Mouse (Mus musculus) brain, embryonic 14.5 days (tissue): ENCODE results near the gene Ppfibp1. TPM values are rescaled to one million over a fixed set of nuclear protein-coding genes. Genes with fewer than 3 reads are reported as not detected.

Experiments used
- DNase-seq: peaks from one replicate; pipeline ENCODE4 v3.0.0-alpha.2; 2011; ENCODE audit warnings: low read depth
- CTCF ChIP-seq: fragments of 200-500 bp; IDR thresholded peaks from 2 replicates; pipeline ENCODE4 v1.5.1; 2012; ENCODE audit warnings: inconsistent platforms, mild to moderate bottlenecking, moderate library complexity, borderline replicate concordance; ENCODE audit not compliant: insufficient read depth, insufficient read length; ENCODE audit errors: extremely low read depth
- POLR2A ChIP-seq: fragments of 200-500 bp; IDR thresholded peaks from 2 replicates; pipeline ENCODE4 v1.6.1; 2012; ENCODE audit warnings: mild to moderate bottlenecking, inconsistent platforms, borderline replicate concordance; ENCODE audit not compliant: poor library complexity, insufficient read depth, insufficient read length, severe bottlenecking; ENCODE audit errors: extremely low read depth
- polyA plus RNA-seq: library from polyadenylated mRNA; depleted of rRNA; stranded (reverse); fragments of >200 nt; gene quantifications from 2 replicates; pipeline ENCODE4 v1.2.3, GENCODE M21; 2012

The Ppfibp1 gene
- polyA plus RNA-seq, 1 experiment, result 15.1 TPM

- DNase-seq, result no peak
- no peak for TF ChIP-seq POLR2A
Measured at GRCm38 (mm10) chr6:146984569-146984968, 96.3 kb downstream of the Ppfibp1 start.

GRCm38 (mm10) chr6:146994236-146994635 lies 105.9 kb downstream of the Ppfibp1 start:
- peak; percentile 71 for DNase-seq
- TF ChIP-seq POLR2A, result no peak
- TF ChIP-seq CTCF, result peak; percentile 69; the same call in 1 of the 2 replicates

GRCm38 (mm10) chr6:146995391-146995790 lies 107.1 kb downstream of the Ppfibp1 start:
- TF ChIP-seq CTCF (no peak), POLR2A (no peak)
- no peak for DNase-seq

GRCm38 (mm10) chr6:146995878-146996277 lies 107.6 kb downstream of the Ppfibp1 start:
- TF ChIP-seq POLR2A (no peak), CTCF (no peak)
- no peak for DNase-seq

GRCm38 (mm10) chr6:146997006-146997405 lies 108.7 kb downstream of the Ppfibp1 start:
- no peak for TF ChIP-seq CTCF
- no peak for TF ChIP-seq POLR2A
- DNase-seq, result no peak

- DNase-seq, result no peak
Measured at GRCm38 (mm10) chr6:146998710-146999109, 110.4 kb downstream of the Ppfibp1 start.

GRCm38 (mm10) chr6:146999302-146999701 lies 111.0 kb downstream of the Ppfibp1 start:
- no peak for TF ChIP-seq POLR2A
- no peak for DNase-seq

More at GRCm38 (mm10) chr6:146998710-146999109, 110.4 kb downstream of the Ppfibp1 start:
- TF ChIP-seq CTCF, result no peak

GRCm38 (mm10) chr6:146999755-147000154 lies 111.5 kb downstream of the Ppfibp1 start:
- TF ChIP-seq CTCF (no peak), POLR2A (no peak)
- DNase-seq, result no peak

GRCm38 (mm10) chr6:147008148-147008547 lies 119.9 kb downstream of the Ppfibp1 start:
- peak; percentile 75; the same call in 1 of the 2 replicates for TF ChIP-seq CTCF
- no peak for TF ChIP-seq POLR2A

GRCm38 (mm10) chr6:147010358-147010757 lies 122.1 kb downstream of the Ppfibp1 start:
- TF ChIP-seq CTCF, result no peak
- TF ChIP-seq POLR2A, result no peak
- no peak for DNase-seq

More at GRCm38 (mm10) chr6:147008148-147008547, 119.9 kb downstream of the Ppfibp1 start:
- DNase-seq, result peak; percentile 49

- no peak for DNase-seq
- TF ChIP-seq CTCF (no peak), POLR2A (no peak)
Measured at GRCm38 (mm10) chr6:147010811-147011520, 122.7 kb downstream of the Ppfibp1 start.

GRCm38 (mm10) chr6:147011555-147011954 lies 123.3 kb downstream of the Ppfibp1 start:
- no peak for DNase-seq
- TF ChIP-seq CTCF (no peak), POLR2A (no peak)
